Mouse (Mus musculus): Measurements from ENCODE around the gene Pcmt1. TPM values are rescaled to one million over a fixed set of nuclear protein-coding genes. Genes with fewer than 3 reads are reported as not detected.
"Not testable (repeated sequence)": the region's sequence is repeated elsewhere in the genome, so short reads cannot be mapped to it uniquely, and the experiment has no call there.

Pcmt1 gene
- polyA plus RNA-seq, 1 experiment = 73.9 TPM

DNA sequence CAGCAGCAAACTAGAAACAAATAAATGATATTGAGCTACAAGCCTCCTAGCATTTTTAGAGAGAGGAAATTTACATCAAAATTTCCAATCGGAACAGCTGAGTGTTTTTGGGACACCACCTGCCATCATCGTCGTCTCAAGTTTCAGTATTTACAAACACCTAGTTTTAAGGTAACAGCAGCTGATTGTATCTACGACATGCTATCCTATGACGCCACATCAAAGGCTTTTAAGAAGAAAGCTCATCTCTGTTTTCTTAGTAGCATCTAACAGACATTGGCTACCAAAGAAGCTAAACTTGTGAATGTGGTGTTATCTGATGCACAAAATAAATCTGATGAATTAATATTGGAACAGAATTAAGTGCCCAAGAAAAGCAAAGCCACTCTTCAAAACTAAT lies 50.6 kb downstream of the Pcmt1 start:
- H3K27me3 ChIP-seq (ENCODE audit: control insufficient read depth, insufficient read depth, low read length, poor library complexity, severe bottlenecking) = no peaks in the 10 kb centered on the region
- H3K9me3 ChIP-seq (replicated peaks; ENCODE audit: control insufficient read depth, insufficient read depth, low read length, poor library complexity, severe bottlenecking) = no peaks in the 10 kb centered on the region
- H3K4me1 ChIP-seq (ENCODE audit: control insufficient read depth, insufficient read depth, low read length) = peaks cover 2% of the 10 kb centered on the region
- TF ChIP-seq POLR2A (IDR thresholded peaks at IDR 0.05; ENCODE audit: insufficient read depth, low read length) (no peak), CTCF (IDR thresholded peaks at IDR 0.05; ENCODE audit: low read depth, low read length) (no peak), EP300 (IDR thresholded peaks at IDR 0.05; ENCODE audit: insufficient read depth, low read depth, low read length) (no peak)
- H3K27ac ChIP-seq (ENCODE audit: insufficient read depth, low read length) = no peak overlapping the region
- H3K4me3 ChIP-seq (ENCODE audit: low read depth, low read length) = no peak overlapping the region
- peaks cover 8% of the 10 kb centered on the region for H3K36me3 ChIP-seq (ENCODE audit: control insufficient read depth, insufficient read depth, low read length, poor library complexity, severe bottlenecking)
- no peak overlapping the region for H3K9ac ChIP-seq (ENCODE audit: low read depth, poor library complexity, severe bottlenecking)

DNA sequence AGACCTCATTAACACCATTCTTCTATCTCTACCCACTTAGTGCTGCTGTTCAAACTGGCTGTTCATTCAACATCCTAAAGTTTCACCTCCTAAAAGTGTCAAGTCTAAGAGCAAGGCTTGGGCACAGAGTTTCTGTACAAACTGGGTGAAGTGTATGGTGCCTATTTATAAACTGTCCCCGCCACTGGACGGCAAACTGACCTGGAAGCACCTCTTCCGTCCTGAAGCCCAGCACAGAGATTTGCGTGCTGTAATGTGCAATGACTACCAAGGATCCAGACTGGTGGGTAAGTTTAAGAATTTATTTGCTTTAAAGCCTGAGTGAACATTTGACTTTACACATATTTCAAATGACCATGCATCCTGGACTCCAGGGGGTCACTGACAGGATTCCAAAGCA lies 51.8 kb downstream of the Pcmt1 start:
- Histone ChIP-seq H3K4me1 (ENCODE audit: control insufficient read depth, insufficient read depth, low read length) (peaks cover 2% of the 10 kb centered on the region), H3K36me3 (ENCODE audit: control insufficient read depth, insufficient read depth, low read length, poor library complexity, severe bottlenecking) (peaks cover 12% of the 10 kb centered on the region), H3K27ac (ENCODE audit: insufficient read depth, low read length) (no peak overlapping the region), H3K9ac (ENCODE audit: low read depth, poor library complexity, severe bottlenecking) (no peak overlapping the region), H3K9me3 (replicated peaks; ENCODE audit: control insufficient read depth, insufficient read depth, low read length, poor library complexity, severe bottlenecking) (no peaks in the 10 kb centered on the region), H3K4me3 (ENCODE audit: low read depth, low read length) (no peak overlapping the region), H3K27me3 (ENCODE audit: control insufficient read depth, insufficient read depth, low read length, poor library complexity, severe bottlenecking) (no peaks in the 10 kb centered on the region)
- TF ChIP-seq CTCF (IDR thresholded peaks at IDR 0.05; ENCODE audit: low read depth, low read length) = no peak
- no peak for TF ChIP-seq EP300 (IDR thresholded peaks at IDR 0.05; ENCODE audit: insufficient read depth, low read depth, low read length)
- TF ChIP-seq POLR2A (IDR thresholded peaks at IDR 0.05; ENCODE audit: insufficient read depth, low read length) = no peak

DNA sequence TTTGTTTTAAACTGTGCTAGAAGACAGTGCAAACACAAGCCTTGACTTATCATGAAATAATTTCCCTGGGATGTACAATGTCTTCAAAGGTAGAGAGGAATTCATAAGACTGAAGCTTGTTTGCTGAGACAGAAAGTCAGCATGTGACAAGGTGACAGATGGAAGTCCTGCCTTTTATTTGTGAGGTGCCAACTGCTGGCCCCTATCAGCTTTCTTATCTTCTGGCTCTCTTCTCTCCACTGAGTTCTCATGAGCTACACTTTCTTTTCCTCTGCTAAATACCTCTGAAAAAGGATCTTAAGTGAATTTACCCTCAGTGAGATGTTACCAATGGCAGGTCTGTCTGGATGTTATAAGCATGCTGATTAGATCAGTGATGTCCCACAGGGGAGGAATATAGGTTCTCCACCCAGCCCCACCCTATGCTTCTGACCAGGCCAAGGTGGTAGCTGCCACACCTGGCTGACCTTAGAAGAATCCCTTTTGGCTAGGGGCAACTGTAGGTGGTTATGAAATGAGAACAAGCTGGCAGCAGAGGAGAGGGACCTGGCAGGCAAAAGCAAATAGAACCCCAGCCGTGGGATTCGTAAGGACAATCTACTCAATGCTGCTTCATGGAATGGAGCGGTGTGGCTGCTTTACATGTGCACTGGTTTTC lies 56.9 kb downstream of the Pcmt1 start:
- no peak overlapping the region for H3K27ac ChIP-seq (ENCODE audit: insufficient read depth, low read length)
- no peak overlapping the region for H3K4me3 ChIP-seq (ENCODE audit: low read depth, low read length)
- no peaks in the 10 kb centered on the region for H3K9me3 ChIP-seq (replicated peaks; ENCODE audit: control insufficient read depth, insufficient read depth, low read length, poor library complexity, severe bottlenecking)
- H3K36me3 ChIP-seq (ENCODE audit: control insufficient read depth, insufficient read depth, low read length, poor library complexity, severe bottlenecking) = peaks cover 9% of the 10 kb centered on the region; the same call in 1 of the 2 replicates
- H3K9ac ChIP-seq (ENCODE audit: low read depth, poor library complexity, severe bottlenecking) = no peak overlapping the region
- peaks cover 5% of the 10 kb centered on the region for H3K4me1 ChIP-seq (ENCODE audit: control insufficient read depth, insufficient read depth, low read length)
- H3K27me3 ChIP-seq (ENCODE audit: control insufficient read depth, insufficient read depth, low read length, poor library complexity, severe bottlenecking) = no peaks in the 10 kb centered on the region
- TF ChIP-seq CTCF (IDR thresholded peaks at IDR 0.05; ENCODE audit: low read depth, low read length) (no peak), POLR2A (IDR thresholded peaks at IDR 0.05; ENCODE audit: insufficient read depth, low read length) (no peak), EP300 (IDR thresholded peaks at IDR 0.05; ENCODE audit: insufficient read depth, low read depth, low read length) (no peak)

DNA sequence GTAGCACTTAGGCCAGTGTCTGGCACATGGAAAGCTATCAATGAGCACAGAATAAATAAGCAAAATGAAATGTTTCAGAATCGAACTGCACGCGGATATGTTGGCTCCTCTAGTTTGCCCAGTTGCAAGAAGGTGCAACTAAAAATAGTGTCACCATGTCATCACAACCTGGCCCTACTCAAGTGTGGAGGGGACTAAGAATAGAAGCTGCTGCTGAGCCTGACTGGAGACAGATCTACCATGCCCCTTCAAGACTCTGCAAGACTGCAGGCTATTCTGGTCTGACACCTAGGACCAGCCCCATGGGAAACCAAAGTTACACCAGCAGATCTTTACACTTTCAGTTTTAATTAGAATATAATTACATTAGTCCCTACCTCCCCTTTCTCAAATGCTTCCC lies 58.6 kb downstream of the Pcmt1 start:
- no peaks in the 10 kb centered on the region for H3K9me3 ChIP-seq (replicated peaks; ENCODE audit: control insufficient read depth, insufficient read depth, low read length, poor library complexity, severe bottlenecking)
- H3K4me1 ChIP-seq (ENCODE audit: control insufficient read depth, insufficient read depth, low read length) = peaks cover 3% of the 10 kb centered on the region
- H3K27me3 ChIP-seq (ENCODE audit: control insufficient read depth, insufficient read depth, low read length, poor library complexity, severe bottlenecking) = no peaks in the 10 kb centered on the region
- no peak overlapping the region for H3K4me3 ChIP-seq (ENCODE audit: low read depth, low read length)
- H3K27ac ChIP-seq (ENCODE audit: insufficient read depth, low read length) = no peak overlapping the region
- H3K9ac ChIP-seq (ENCODE audit: low read depth, poor library complexity, severe bottlenecking) = no peak overlapping the region
- no peak for TF ChIP-seq EP300 (IDR thresholded peaks at IDR 0.05; ENCODE audit: insufficient read depth, low read depth, low read length)
- no peak for TF ChIP-seq POLR2A (IDR thresholded peaks at IDR 0.05; ENCODE audit: insufficient read depth, low read length)
- TF ChIP-seq CTCF (IDR thresholded peaks at IDR 0.05; ENCODE audit: low read depth, low read length) = no peak
- H3K36me3 ChIP-seq (ENCODE audit: control insufficient read depth, insufficient read depth, low read length, poor library complexity, severe bottlenecking) = peaks cover 7% of the 10 kb centered on the region; the same call in 1 of the 2 replicates

DNA sequence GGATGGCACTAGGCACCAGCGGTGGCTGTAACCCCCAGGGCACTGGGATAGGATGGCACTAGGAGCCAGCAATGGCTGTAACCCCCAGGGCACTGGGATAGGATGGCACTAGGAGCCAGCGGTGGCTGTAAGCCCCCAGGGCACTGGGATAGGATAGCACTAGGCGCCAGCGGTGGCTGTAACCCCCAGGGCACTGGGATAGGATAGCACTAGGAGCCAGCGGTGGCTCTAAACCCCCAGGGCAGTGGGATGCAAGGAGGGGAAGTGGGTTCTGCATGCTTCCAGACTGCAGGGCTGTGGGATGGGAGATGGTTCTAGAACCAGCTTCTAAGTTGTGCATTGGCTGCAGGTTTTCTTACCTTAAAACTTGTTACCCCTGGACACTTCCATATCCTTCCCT lies 60.2 kb downstream of the Pcmt1 start:
- H3K4me3 ChIP-seq (ENCODE audit: low read depth, low read length) = no peak overlapping the region
- no peak for TF ChIP-seq EP300 (IDR thresholded peaks at IDR 0.05; ENCODE audit: insufficient read depth, low read depth, low read length)
- no peak for TF ChIP-seq POLR2A (IDR thresholded peaks at IDR 0.05; ENCODE audit: insufficient read depth, low read length)
- TF ChIP-seq CTCF (IDR thresholded peaks at IDR 0.05; ENCODE audit: low read depth, low read length) = no peak
- H3K9me3 ChIP-seq (replicated peaks; ENCODE audit: control insufficient read depth, insufficient read depth, low read length, poor library complexity, severe bottlenecking) = no peaks in the 10 kb centered on the region
- H3K36me3 ChIP-seq (ENCODE audit: control insufficient read depth, insufficient read depth, low read length, poor library complexity, severe bottlenecking) = peaks cover 7% of the 10 kb centered on the region; the same call in 1 of the 2 replicates
- H3K9ac ChIP-seq (ENCODE audit: low read depth, poor library complexity, severe bottlenecking) = no peak overlapping the region
- no peaks in the 10 kb centered on the region for H3K27me3 ChIP-seq (ENCODE audit: control insufficient read depth, insufficient read depth, low read length, poor library complexity, severe bottlenecking)
- peaks cover 3% of the 10 kb centered on the region for H3K4me1 ChIP-seq (ENCODE audit: control insufficient read depth, insufficient read depth, low read length)
- H3K27ac ChIP-seq (ENCODE audit: insufficient read depth, low read length) = no peak overlapping the region

DNA sequence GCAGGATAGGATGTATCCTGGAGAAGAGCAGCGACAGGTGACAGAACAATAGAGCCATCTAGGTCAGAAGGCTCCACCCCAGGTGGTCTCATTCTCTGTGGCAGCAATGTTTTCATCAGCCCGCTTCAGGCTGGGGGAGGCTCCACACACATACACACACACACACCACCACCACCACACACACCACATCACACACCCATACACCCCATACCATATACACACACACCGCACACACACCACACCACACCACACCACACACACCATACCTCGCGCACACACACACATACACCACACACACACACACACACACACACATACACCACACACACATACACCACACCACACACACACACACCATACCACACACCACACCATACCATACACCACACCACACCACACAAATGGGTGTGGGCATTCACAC lies 61.1 kb downstream of the Pcmt1 start:
- Histone ChIP-seq H3K9me3 (replicated peaks; ENCODE audit: control insufficient read depth, insufficient read depth, low read length, poor library complexity, severe bottlenecking) (no peaks in the 10 kb centered on the region), H3K27ac (ENCODE audit: insufficient read depth, low read length) (no peak overlapping the region), H3K27me3 (ENCODE audit: control insufficient read depth, insufficient read depth, low read length, poor library complexity, severe bottlenecking) (no peaks in the 10 kb centered on the region), H3K4me1 (ENCODE audit: control insufficient read depth, insufficient read depth, low read length) (peaks cover 3% of the 10 kb centered on the region), H3K4me3 (ENCODE audit: low read depth, low read length) (no peak overlapping the region), H3K9ac (ENCODE audit: low read depth, poor library complexity, severe bottlenecking) (no peak overlapping the region), H3K36me3 (ENCODE audit: control insufficient read depth, insufficient read depth, low read length, poor library complexity, severe bottlenecking) (peaks cover 7% of the 10 kb centered on the region; the same call in 1 of the 2 replicates)
- no peak for TF ChIP-seq POLR2A (IDR thresholded peaks at IDR 0.05; ENCODE audit: insufficient read depth, low read length)
- TF ChIP-seq EP300 (IDR thresholded peaks at IDR 0.05; ENCODE audit: insufficient read depth, low read depth, low read length) = peak; percentile 90

DNA sequence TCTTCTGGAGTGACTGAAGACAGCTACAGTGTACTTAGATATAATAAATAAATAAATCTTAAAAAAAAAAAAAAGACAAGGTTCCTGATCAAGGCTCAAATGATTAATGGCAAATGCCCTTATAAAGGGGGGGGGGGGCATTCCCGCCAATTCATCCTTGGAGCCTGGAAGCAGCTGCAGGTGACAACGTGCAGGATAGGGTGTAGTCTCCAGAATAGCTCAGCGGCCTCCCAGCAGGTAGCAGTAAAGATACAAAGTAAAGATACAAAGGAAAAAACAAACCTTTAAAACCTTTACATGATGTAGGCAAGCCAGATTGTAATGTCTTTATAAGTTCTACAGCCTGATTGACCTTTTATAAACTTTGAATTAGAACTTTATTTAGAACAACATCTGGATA lies 63.4 kb downstream of the Pcmt1 start:
- not testable (repeated sequence) for H3K9ac ChIP-seq (ENCODE audit: low read depth, poor library complexity, severe bottlenecking); H3K4me1 ChIP-seq (ENCODE audit: control insufficient read depth, insufficient read depth, low read length); H3K27ac ChIP-seq (ENCODE audit: insufficient read depth, low read length); H3K27me3 ChIP-seq (ENCODE audit: control insufficient read depth, insufficient read depth, low read length, poor library complexity, severe bottlenecking); H3K4me3 ChIP-seq (ENCODE audit: low read depth, low read length); H3K9me3 ChIP-seq (replicated peaks; ENCODE audit: control insufficient read depth, insufficient read depth, low read length, poor library complexity, severe bottlenecking); H3K36me3 ChIP-seq (ENCODE audit: control insufficient read depth, insufficient read depth, low read length, poor library complexity, severe bottlenecking)

DNA sequence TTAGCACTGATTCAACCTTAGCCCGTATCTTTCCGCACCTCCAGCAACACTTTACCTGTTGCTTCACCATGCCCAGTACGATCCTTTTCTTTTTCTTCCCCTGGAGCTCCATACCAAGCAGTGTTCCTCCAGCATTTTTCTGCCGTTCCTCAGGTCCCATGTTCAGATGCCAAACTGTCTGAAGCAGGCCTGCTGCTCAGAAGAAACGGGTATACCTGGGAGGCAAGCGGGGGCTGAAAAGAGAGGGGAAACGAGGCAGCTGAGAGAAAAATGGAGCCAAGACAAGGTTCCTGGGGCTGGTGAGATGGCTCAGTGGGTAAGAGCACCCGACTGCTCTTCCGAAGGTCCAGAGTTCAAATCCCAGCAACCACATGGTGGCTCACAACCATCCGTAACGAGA lies 63.8 kb downstream of the Pcmt1 start:
- not testable (repeated sequence) for H3K36me3 ChIP-seq (ENCODE audit: control insufficient read depth, insufficient read depth, low read length, poor library complexity, severe bottlenecking); H3K27me3 ChIP-seq (ENCODE audit: control insufficient read depth, insufficient read depth, low read length, poor library complexity, severe bottlenecking); H3K9me3 ChIP-seq (replicated peaks; ENCODE audit: control insufficient read depth, insufficient read depth, low read length, poor library complexity, severe bottlenecking); H3K4me1 ChIP-seq (ENCODE audit: control insufficient read depth, insufficient read depth, low read length)
- peak overlapping the region; percentile 9 for H3K9ac ChIP-seq (ENCODE audit: low read depth, poor library complexity, severe bottlenecking)
- H3K4me3 ChIP-seq (ENCODE audit: low read depth, low read length) = peak overlapping the region; percentile 55
- H3K27ac ChIP-seq (ENCODE audit: insufficient read depth, low read length) = peak overlapping the region; percentile 51
